Mouse (Mus musculus) erythroblast, embryonic 14.5 days (primary cell): ENCODE data around the gene Cmip. TPM values are rescaled to one million over a fixed set of nuclear protein-coding genes. Genes with fewer than 3 reads are reported as not detected.

Experiments
- H3K27me3 ChIP-seq: 2 replicates; pipeline ENCODE4 v1.6.1; 2012; ENCODE audit warnings: inconsistent platforms; ENCODE audit not compliant: control insufficient read depth
- H3K36me3 ChIP-seq: 2 replicates; pipeline ENCODE4 v1.6.1; 2012; ENCODE audit warnings: mild to moderate bottlenecking, inconsistent platforms; ENCODE audit not compliant: control insufficient read depth
- H3K4me1 ChIP-seq: 2 replicates; pipeline ENCODE4 v1.6.1; 2012; ENCODE audit warnings: inconsistent platforms; ENCODE audit not compliant: control insufficient read depth
- H3K4me3 ChIP-seq: replicated peaks from 2 replicates; pipeline ENCODE3; 2012; ENCODE audit warnings: moderate library complexity, mild to moderate bottlenecking, inconsistent platforms
- H3K9me3 ChIP-seq: 2 replicates; pipeline ENCODE4 v1.6.1; 2012; ENCODE audit warnings: low read length, inconsistent platforms, mixed read lengths; ENCODE audit not compliant: control insufficient read depth
- GATA1 ChIP-seq: IDR thresholded peaks from 2 replicates; pipeline ENCODE4 v1.6.1; 2012; ENCODE audit warnings: low read length, inconsistent platforms, mixed read lengths
- TAL1 ChIP-seq: IDR thresholded peaks from 3 replicates; pipeline ENCODE4 v1.6.1; 2012; ENCODE audit warnings: low read length, inconsistent platforms, mixed read lengths
- polyA plus RNA-seq: library from polyadenylated mRNA; stranded (reverse); fragments of >175 nt; gene quantifications from 2 replicates; pipeline ENCODE4 v1.2.3, GENCODE M21; 2012

Cmip gene
- polyA plus RNA-seq, 1 experiment = 8.2 TPM

DNA sequence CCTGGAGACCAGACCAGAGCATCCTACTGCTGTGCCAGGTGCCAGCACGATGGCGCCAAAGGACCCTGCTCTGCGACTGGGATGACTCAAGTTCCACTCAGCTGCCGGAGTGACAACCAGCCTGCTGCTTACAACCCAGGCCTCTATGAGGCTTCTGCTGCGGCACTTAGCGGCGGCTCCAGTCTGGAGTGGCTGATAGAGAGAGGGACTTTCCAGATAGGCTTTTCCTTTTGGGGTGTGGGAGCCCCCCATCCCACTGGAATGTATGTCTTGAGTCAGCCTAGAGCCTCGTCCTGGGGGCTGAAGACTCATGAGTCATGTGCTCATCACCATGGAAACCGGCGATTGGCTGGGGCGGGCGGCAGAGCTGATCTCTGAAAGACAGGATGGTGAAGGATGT is 115.2 kb downstream of the Cmip start:
- TF ChIP-seq GATA1 (no peak), TAL1 (no peak)

DNA sequence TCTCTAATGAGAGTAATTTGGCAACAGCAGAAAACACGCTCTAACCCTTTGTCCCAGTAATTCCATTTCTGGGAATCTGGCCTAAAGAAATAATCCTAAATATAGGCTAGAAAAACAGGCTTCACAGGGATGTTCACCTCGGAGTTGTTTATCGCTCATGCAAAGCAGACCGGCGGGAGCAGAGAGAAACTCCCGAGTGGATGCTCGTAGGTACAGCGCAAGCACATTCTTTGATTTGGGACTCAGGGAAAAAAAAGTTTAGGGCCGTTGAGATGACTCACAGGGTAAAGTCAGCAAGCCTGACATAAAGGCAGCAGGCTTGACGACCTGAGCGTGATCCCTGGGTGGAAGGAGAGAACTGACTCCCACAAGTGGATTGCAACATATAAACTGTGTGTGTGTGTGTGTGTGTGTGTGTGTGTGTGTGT is 116.2 kb downstream of the Cmip start:
- Histone ChIP-seq H3K36me3 (peaks cover 32% of the 10 kb centered on the region), H3K9me3 (no peaks in the 10 kb centered on the region), H3K27me3 (no peaks in the 10 kb centered on the region), H3K4me3 (no peak overlapping the region), H3K4me1 (peaks cover 26% of the 10 kb centered on the region)
- TF ChIP-seq TAL1 = no peak
- no peak for TF ChIP-seq GATA1

More for the DNA sequence above, 115.2 kb downstream of the Cmip start:
- peaks cover 23% of the 10 kb centered on the region for H3K36me3 ChIP-seq
- no peak overlapping the region for H3K4me3 ChIP-seq
- peaks cover 35% of the 10 kb centered on the region for H3K4me1 ChIP-seq
- H3K27me3 ChIP-seq = no peaks in the 10 kb centered on the region
- no peaks in the 10 kb centered on the region for H3K9me3 ChIP-seq

DNA sequence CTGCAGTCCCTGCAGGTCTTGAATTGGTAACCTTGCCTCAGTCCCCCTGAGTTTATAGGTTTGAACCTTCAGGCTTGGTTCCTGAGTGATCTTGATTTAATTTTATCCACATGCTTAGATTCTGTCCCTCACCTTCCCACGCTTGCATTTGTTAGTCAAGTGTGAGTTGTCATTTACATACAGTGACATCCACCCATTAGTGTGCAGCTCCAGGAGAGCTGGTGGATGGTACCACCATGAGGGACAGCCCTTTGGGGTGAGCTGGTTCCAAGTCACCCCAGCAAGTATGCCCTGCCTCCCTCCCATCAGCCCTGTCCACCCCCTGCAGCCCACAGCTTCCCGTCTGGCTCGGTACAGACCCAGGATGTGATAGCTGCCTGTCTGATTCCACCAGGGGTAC is 117.2 kb downstream of the Cmip start:
- no peak overlapping the region for H3K4me3 ChIP-seq
- H3K9me3 ChIP-seq = no peaks in the 10 kb centered on the region
- TF ChIP-seq GATA1 (no peak), TAL1 (no peak)
- H3K27me3 ChIP-seq = no peaks in the 10 kb centered on the region
- peaks cover 24% of the 10 kb centered on the region for H3K4me1 ChIP-seq
- peaks cover 43% of the 10 kb centered on the region for H3K36me3 ChIP-seq

DNA sequence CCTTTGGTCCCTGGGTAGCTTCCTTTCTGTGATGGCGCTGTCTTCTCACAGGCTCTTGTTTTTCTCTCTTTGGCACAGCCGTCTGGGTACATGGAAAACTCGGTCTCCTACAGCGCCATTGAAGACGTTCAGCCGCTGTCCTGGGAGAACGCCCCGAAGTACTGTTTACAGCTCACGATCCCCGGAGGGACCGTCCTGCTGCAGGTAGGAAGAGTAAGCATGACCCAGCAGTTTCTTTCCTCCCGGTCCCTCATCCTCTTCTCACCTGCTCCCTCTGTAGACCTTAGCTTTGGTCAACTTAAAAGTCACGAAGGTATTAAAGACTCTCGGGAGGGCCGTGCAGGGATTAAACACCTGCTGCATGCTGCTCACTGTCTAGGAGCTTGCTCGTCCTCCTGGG is 120.1 kb downstream of the Cmip start:
- Histone ChIP-seq H3K9me3 (no peaks in the 10 kb centered on the region), H3K36me3 (peaks cover 61% of the 10 kb centered on the region), H3K27me3 (no peaks in the 10 kb centered on the region), H3K4me1 (peaks cover 5% of the 10 kb centered on the region), H3K4me3 (no peak overlapping the region)
- TF ChIP-seq GATA1 = no peak
- no peak for TF ChIP-seq TAL1

DNA sequence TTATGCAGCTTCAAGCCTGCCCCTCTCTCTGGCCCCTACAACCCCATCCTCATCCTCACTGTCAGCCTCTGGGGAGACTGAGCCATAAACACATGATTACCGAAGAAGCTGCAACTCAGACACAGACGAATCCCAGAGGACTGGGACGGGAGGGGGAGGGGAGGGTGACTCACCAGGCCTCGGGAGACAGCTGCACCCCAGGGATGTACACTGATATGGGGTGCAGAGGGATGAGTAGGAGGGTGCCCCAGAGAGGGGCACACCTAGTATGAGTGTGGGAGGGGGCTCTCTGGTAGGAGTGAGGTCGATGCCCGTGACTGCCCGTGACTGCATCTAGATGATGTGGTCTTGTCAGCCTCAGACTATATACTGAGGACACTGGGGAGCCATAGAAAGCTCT is 121.8 kb downstream of the Cmip start:
- H3K27me3 ChIP-seq = no peaks in the 10 kb centered on the region
- H3K9me3 ChIP-seq = peaks cover 2% of the 10 kb centered on the region
- H3K36me3 ChIP-seq = peaks cover 73% of the 10 kb centered on the region
- H3K4me1 ChIP-seq = peaks cover 6% of the 10 kb centered on the region
- no peak for TF ChIP-seq TAL1
- TF ChIP-seq GATA1 = no peak
- no peak overlapping the region for H3K4me3 ChIP-seq

DNA sequence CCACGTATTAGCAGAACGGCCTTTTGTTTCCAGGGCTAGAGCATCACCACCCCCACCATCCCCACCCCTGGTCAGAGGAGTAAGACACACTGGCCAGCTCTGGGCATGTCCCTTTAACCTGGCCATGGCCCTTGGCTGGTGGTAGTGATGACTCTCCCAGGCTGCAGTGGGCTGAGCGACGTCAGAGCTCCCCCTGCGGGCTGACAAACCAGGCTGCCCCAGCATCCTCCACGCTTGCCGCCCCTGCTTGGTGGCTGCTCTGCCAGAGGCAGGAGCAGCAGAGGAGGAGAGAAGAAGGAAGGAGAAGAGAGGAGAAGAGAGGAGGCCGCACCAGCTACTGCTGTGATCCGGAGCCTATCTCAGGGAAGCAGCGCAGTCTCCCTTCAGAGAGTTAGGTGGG is 122.3 kb downstream of the Cmip start:
- TF ChIP-seq GATA1 = no peak
- no peak for TF ChIP-seq TAL1
- H3K4me3 ChIP-seq = no peak overlapping the region
- H3K9me3 ChIP-seq = peaks cover 7% of the 10 kb centered on the region
- H3K36me3 ChIP-seq = peaks cover 77% of the 10 kb centered on the region
- H3K4me1 ChIP-seq = peaks cover 5% of the 10 kb centered on the region
- no peaks in the 10 kb centered on the region for H3K27me3 ChIP-seq

DNA sequence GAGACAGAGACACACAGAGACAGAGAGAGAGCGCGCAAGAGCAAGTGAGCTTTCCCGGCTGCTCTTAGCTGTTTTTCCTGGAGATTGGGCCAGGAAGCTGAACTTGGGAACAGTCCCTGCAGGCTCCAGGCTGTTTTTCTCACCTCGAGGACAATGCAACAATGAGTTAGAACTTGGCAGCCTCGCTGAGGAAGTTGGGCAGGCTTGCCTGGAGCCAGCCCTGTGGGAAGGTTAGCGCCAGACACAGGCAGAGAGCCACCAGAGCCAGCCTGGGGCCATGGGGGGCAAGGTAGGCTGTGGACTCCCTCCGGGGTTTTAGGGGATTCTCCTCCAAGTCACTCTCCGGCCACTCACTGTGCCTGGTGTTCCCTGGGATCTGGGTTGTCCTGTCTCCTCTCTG is 123.9 kb downstream of the Cmip start:
- Histone ChIP-seq H3K9me3 (peaks cover 11% of the 10 kb centered on the region), H3K4me3 (no peak overlapping the region), H3K27me3 (no peaks in the 10 kb centered on the region), H3K4me1 (peaks cover 4% of the 10 kb centered on the region), H3K36me3 (peaks cover 90% of the 10 kb centered on the region)
- no peak for TF ChIP-seq TAL1
- no peak for TF ChIP-seq GATA1

DNA sequence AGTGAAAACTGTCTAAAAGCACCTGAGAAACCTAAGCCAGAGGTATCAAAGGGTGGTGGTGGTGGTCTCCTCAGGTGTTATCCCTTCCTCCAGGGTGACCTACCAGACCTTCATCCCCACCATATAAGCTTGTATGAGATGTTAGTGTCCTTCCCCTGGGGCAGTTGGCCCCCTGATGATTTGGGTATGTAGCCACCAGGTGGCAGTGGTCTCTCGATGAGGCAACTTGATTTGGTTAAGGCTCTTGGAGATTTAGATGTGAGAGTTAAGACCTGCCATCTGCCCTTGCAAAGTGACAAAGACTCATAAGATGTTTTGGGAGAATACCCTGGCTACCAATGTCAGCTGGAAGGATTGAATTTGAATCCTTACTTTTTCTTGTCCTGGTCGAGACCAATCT is 129.3 kb downstream of the Cmip start:
- peaks cover 11% of the 10 kb centered on the region for H3K9me3 ChIP-seq
- H3K27me3 ChIP-seq = no peaks in the 10 kb centered on the region
- no peak overlapping the region for H3K4me3 ChIP-seq
- TF ChIP-seq GATA1 (no peak), TAL1 (no peak)
- peaks cover 91% of the 10 kb centered on the region for H3K36me3 ChIP-seq
- peaks cover 1% of the 10 kb centered on the region; the same call in 1 of the 2 replicates for H3K4me1 ChIP-seq

DNA sequence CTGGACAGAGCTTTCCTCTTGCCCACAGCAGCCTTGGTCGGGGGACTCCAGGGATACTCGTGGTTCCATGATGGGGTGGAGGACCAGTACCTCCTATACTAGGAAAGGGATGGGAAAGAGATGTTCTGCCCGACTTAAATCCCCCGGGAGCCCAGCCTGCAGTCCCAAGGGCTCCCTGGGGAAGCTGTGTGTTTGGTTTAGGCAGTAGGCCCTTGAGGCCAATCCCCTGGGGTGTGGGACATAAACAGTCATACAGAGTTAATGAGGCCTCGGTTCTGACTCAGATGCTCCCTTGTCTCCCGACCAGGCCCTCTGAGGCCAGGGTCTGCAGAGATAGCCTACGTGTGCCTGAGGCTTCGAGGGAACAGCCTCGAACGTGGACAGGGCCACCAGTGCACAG is 130.8 kb downstream of the Cmip start:
- Histone ChIP-seq H3K4me3 (no peak overlapping the region), H3K4me1 (peaks cover 1% of the 10 kb centered on the region; the same call in 1 of the 2 replicates), H3K36me3 (peaks cover 86% of the 10 kb centered on the region), H3K9me3 (peaks cover 11% of the 10 kb centered on the region), H3K27me3 (no peaks in the 10 kb centered on the region)
- TF ChIP-seq TAL1 (no peak), GATA1 (no peak)

DNA sequence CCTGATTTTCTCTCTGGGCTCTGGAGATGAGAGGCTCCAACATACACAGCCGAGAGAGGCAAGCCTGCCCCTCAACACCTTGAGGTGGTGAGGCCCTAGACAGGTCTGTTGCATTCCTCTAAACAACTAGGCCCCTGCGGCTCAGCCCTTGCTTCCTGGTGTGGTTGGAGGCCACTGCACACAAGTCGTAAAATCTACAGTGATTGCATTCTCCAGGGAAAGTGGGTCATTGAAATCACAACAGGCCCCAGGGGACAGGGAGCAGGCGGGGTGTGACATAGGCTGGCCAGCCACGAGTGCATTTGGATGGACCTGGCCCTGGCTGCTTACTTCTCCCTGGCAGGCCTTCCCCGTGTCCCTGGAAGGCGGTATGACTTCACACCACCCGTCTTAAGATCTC is 131.5 kb downstream of the Cmip start:
- no peak overlapping the region for H3K4me3 ChIP-seq
- H3K4me1 ChIP-seq = no peaks in the 10 kb centered on the region
- H3K9me3 ChIP-seq = peaks cover 10% of the 10 kb centered on the region
- peaks cover 85% of the 10 kb centered on the region for H3K36me3 ChIP-seq
- TF ChIP-seq GATA1 (no peak), TAL1 (no peak)
- H3K27me3 ChIP-seq = no peaks in the 10 kb centered on the region
